Mouse (Mus musculus) splenic B cell, adult 2 months (primary cell): ENCODE measurements around the gene Nr1h4.

Experiments used
- DNase-seq: peaks from one replicate; pipeline ENCODE4 v3.0.0-alpha.2; 2011; ENCODE audit warnings: low read depth, low spot score
- H3K27me3 ChIP-seq: 2 replicates; pipeline ENCODE4 v1.6.1; 2012; ENCODE audit warnings: mild to moderate bottlenecking, low read length, moderate library complexity, mixed read lengths; ENCODE audit not compliant: control insufficient read depth, poor library complexity, insufficient read depth, severe bottlenecking
- H3K36me3 ChIP-seq: 2 replicates; pipeline ENCODE4 v1.6.1; 2012; ENCODE audit warnings: mild to moderate bottlenecking, low read length, moderate library complexity, mixed read lengths; ENCODE audit not compliant: control insufficient read depth, poor library complexity, insufficient read depth, severe bottlenecking

The Nr1h4 gene

GRCm38 (mm10) chr10:89543867-89544266 is 10.5 kb upstream of the Nr1h4 start:
- DNase-seq = no peak
- Histone ChIP-seq H3K27me3 (no peaks in the 10 kb centered on the region), H3K36me3 (no peaks in the 10 kb centered on the region)

GRCm38 (mm10) chr10:89542321-89542720 is 8.9 kb upstream of the Nr1h4 start:
- Histone ChIP-seq H3K36me3 (no peaks in the 10 kb centered on the region), H3K27me3 (no peaks in the 10 kb centered on the region)
- no peak for DNase-seq

- Histone ChIP-seq H3K36me3 (no peaks in the 10 kb centered on the region), H3K27me3 (no peaks in the 10 kb centered on the region)
- DNase-seq = no peak
Observed at GRCm38 (mm10) chr10:89532451-89532850, 934 bp downstream of the Nr1h4 start.

- Histone ChIP-seq H3K36me3 (no peaks in the 10 kb centered on the region), H3K27me3 (no peaks in the 10 kb centered on the region)
- no peak for DNase-seq
Observed at GRCm38 (mm10) chr10:89531976-89532375, 1.4 kb downstream of the Nr1h4 start.

- H3K36me3 ChIP-seq = no peaks in the 10 kb centered on the region
- H3K27me3 ChIP-seq = no peaks in the 10 kb centered on the region
- DNase-seq = no peak
Observed at GRCm38 (mm10) chr10:89531194-89531634, 2.2 kb downstream of the Nr1h4 start.

- no peaks in the 10 kb centered on the region for H3K27me3 ChIP-seq
- H3K36me3 ChIP-seq = no peaks in the 10 kb centered on the region
- no peak for DNase-seq
Observed at GRCm38 (mm10) chr10:89527054-89527453, 6.3 kb downstream of the Nr1h4 start.

- Histone ChIP-seq H3K27me3 (no peaks in the 10 kb centered on the region), H3K36me3 (no peaks in the 10 kb centered on the region)
- no peak for DNase-seq
Observed at GRCm38 (mm10) chr10:89525823-89526222, 7.6 kb downstream of the Nr1h4 start.

GRCm38 (mm10) chr10:89522481-89522880 is 10.9 kb downstream of the Nr1h4 start:
- no peak for DNase-seq
- H3K27me3 ChIP-seq = no peaks in the 10 kb centered on the region

GRCm38 (mm10) chr10:89521790-89522431 is 11.5 kb downstream of the Nr1h4 start:
- H3K27me3 ChIP-seq = no peaks in the 10 kb centered on the region
- DNase-seq = no peak
- H3K36me3 ChIP-seq = no peaks in the 10 kb centered on the region

More at GRCm38 (mm10) chr10:89522481-89522880, 10.9 kb downstream of the Nr1h4 start:
- no peaks in the 10 kb centered on the region for H3K36me3 ChIP-seq

- DNase-seq = no peak
- Histone ChIP-seq H3K36me3 (no peaks in the 10 kb centered on the region), H3K27me3 (no peaks in the 10 kb centered on the region)
Observed at GRCm38 (mm10) chr10:89520381-89520780, 13.0 kb downstream of the Nr1h4 start.

- no peaks in the 10 kb centered on the region for H3K36me3 ChIP-seq
- no peak for DNase-seq
- H3K27me3 ChIP-seq = no peaks in the 10 kb centered on the region
Observed at GRCm38 (mm10) chr10:89519226-89519625, 14.2 kb downstream of the Nr1h4 start.

- no peak for DNase-seq
- H3K36me3 ChIP-seq = no peaks in the 10 kb centered on the region
Observed at GRCm38 (mm10) chr10:89518365-89518764, 15.0 kb downstream of the Nr1h4 start.

GRCm38 (mm10) chr10:89515813-89516212 is 17.6 kb downstream of the Nr1h4 start:
- DNase-seq = no peak
- H3K27me3 ChIP-seq = no peaks in the 10 kb centered on the region

More at GRCm38 (mm10) chr10:89518365-89518764, 15.0 kb downstream of the Nr1h4 start:
- no peaks in the 10 kb centered on the region for H3K27me3 ChIP-seq

GRCm38 (mm10) chr10:89512562-89512961 is 20.8 kb downstream of the Nr1h4 start:
- H3K36me3 ChIP-seq = no peaks in the 10 kb centered on the region
- no peak for DNase-seq
- no peaks in the 10 kb centered on the region for H3K27me3 ChIP-seq

More at GRCm38 (mm10) chr10:89515813-89516212, 17.6 kb downstream of the Nr1h4 start:
- no peaks in the 10 kb centered on the region for H3K36me3 ChIP-seq

GRCm38 (mm10) chr10:89510547-89510946 is 22.8 kb downstream of the Nr1h4 start:
- DNase-seq = no peak
- Histone ChIP-seq H3K36me3 (no peaks in the 10 kb centered on the region), H3K27me3 (no peaks in the 10 kb centered on the region)

GRCm38 (mm10) chr10:89508567-89508966 is 24.8 kb downstream of the Nr1h4 start:
- no peak for DNase-seq
- H3K27me3 ChIP-seq = no peaks in the 10 kb centered on the region
- no peaks in the 10 kb centered on the region for H3K36me3 ChIP-seq
